Mouse (Mus musculus) heart, adult 11 months (tissue): ENCODE measurements at regions not wholly inside any gene's neighbourhood (a gene's known extent, or its start where the extent isn't known, plus 50 kb on each side); places are given as distances from the start of the nearest gene placed in this dataset.
A peak's percentile ranks its signal among the peaks of the same experiment; 100 is the strongest.

ENCODE experiments used
- DNase-seq: peaks from one replicate; pipeline ENCODE4 v3.0.0; 2022

- no peak for DNase-seq
These were observed 511.9 kb upstream of the Adgra3 start for GRCm38 (mm10) chr5:50570701-50571100.

GRCm38 (mm10) chr5:50551125-50551524 lies 492.3 kb upstream of the Adgra3 start:
- no peak for DNase-seq

GRCm38 (mm10) chr5:50512539-50512938 lies 453.7 kb upstream of the Adgra3 start:
- DNase-seq = no peak

GRCm38 (mm10) chr5:50509696-50510421 lies 451.1 kb upstream of the Adgra3 start:
- DNase-seq = no peak

- DNase-seq = peak; percentile 74
These were observed 431.4 kb upstream of the Adgra3 start for GRCm38 (mm10) chr5:50490223-50490622.

- no peak for DNase-seq
These were observed 418.2 kb upstream of the Adgra3 start for GRCm38 (mm10) chr5:50476985-50477384.

- DNase-seq = no peak
These were observed 402.7 kb upstream of the Adgra3 start for GRCm38 (mm10) chr5:50461491-50461890.

GRCm38 (mm10) chr5:50457621-50458020 lies 398.8 kb upstream of the Adgra3 start:
- DNase-seq = no peak

GRCm38 (mm10) chr5:50454387-50454786 lies 395.6 kb upstream of the Adgra3 start:
- no peak for DNase-seq

- DNase-seq = no peak
These were observed 348.1 kb upstream of the Adgra3 start for GRCm38 (mm10) chr5:50406923-50407322.

GRCm38 (mm10) chr5:50406520-50406919 lies 347.7 kb upstream of the Adgra3 start:
- no peak for DNase-seq
